Mouse (Mus musculus): ENCODE data around the gene Sp2.

Gene Sp2

GRCm38 (mm10) chr11:96969746-96970145, 13.0 kb downstream of the Sp2 start:
- no peak for DNase-seq

GRCm38 (mm10) chr11:96969280-96969722, 13.5 kb downstream of the Sp2 start:
- no peak for DNase-seq

DNA sequence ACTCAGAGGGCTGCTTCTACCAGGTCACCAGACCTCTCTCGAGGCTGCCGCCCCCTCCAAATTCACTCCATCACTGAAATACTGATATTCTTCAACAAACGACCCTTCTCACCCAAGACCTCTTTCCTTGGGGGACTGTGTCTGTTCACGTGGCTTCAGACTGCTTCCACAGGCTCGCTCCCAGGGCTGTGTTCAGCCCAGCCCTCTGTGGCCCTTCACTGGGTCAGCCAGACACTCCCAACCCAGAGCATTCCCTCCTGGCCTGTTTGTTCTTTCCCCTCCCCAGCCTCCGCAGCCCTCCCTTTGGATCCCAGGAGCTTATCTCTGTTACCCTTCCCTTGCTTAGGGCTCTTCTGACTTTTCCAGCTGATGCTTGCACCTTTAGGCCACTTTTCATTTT, 14.3 kb downstream of the Sp2 start:
- no peak for DNase-seq

DNA sequence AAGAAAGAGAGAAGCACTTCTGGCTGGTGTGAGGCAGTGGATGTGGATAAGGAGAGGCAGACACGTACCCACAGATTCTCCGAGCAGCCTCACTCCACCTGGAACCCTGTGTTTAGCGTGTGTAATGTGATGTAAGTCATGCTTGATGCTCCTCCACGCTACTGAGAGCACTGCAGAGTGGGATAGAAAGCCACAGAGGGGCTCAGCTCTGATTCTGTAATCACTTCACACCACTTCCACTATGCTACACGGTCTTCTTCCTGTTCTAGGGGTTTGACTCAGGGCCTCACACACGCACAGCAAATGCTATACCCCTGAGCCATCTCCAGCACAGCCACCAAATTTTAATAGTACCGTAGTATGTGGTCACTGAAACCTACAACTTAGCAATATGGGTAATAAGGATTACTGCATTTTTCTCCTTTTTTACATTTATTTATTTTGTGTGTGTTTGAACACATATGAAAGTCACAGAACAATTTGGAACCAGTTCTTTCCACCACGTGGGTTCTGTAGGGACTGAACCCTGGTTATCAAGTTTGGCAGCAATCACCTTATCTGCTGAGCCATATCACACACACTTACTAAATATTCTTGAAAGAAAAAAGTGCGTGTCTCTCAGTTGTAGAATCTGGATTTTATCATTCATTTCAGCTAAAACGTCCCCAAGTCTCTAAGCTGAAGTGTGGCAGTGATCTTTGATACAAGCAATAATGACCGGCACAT, 15.1 kb downstream of the Sp2 start:
- no peak for DNase-seq

- peak; percentile 67 for DNase-seq
Observed at GRCm38 (mm10) chr11:96966914-96967543, 15.7 kb downstream of the Sp2 start.

DNA sequence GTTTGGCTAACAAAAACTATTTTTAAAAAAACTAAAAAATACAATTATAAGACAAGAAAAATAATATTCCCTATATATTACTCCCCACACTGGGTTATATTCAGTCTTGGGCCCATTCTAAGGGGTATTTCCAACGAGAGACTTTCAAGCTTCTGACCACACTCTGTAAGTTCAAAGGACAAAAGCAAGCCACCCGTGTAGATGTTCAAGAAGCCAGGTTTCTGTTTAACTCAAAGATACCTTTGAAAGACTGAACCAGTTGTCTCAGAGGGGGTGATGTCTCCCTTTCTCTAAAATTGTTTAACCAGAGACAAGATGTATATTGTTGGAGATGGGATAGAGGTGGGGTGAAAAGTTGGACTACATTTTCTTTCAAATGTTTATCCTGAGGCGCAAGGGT, 16.6 kb downstream of the Sp2 start:
- no peak for DNase-seq

GRCm38 (mm10) chr11:96963580-96963979, 19.2 kb downstream of the Sp2 start:
- DNase-seq = peak; percentile 89

- peak; percentile 69 for DNase-seq
Observed at GRCm38 (mm10) chr11:96957061-96957805, 25.5 kb downstream of the Sp2 start.

DNA sequence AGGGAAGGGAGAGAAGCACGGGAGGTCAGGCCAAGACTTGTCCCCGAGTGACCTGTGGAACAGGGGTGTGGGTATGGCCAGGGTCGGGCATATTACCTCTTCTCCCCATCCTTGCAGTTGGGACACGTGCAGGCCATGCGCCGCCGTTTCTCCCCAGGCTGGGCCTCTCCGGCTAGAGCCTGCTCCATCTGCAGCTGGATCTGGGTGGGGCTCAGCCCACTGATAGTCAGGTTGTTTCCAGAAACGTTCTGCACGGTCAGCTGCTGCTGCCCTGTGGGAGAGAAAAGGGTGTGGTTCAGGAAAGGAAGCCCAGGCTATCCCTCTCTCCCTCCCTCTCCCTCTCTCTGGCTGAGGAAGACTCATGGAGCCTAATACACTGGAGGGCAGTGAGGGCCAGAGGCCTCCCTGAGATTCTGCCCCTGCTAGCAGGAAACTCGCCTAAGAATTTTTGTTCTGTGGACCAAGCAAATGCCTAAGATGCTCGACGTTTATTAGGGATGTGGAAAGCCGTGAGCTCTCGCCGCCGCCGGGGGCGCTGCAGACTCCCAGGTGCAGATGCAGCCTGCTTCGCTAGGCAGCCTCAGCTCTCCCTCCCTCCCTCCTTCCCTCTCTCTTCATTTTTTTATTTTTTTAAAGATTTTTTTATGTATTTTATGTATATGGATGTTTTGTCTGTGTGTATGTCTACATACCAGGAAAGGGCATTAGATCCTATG, 26.6 kb downstream of the Sp2 start:
- no peak for DNase-seq

DNA sequence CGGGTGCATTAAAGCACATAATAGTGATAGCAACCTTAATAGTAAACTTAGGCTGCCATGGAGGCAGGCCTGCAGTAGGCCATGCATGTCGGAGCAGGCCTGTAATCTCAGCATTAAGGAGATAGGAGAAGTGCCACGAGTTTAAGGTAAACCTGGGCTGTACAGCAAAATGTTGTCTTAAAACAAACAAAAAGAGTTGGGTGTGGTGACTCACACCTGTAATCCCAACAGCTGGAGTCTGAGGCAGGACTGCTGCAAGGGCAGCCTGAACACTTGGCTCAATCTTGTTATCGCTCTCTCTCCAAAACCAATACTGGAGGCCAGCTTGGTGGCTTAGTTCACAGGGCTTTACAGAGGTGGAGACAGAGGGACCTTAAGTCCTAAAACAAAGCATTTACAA, 27.7 kb downstream of the Sp2 start:
- DNase-seq = no peak

- peak; percentile 45 for DNase-seq
Observed at GRCm38 (mm10) chr11:96952896-96953295, 29.9 kb downstream of the Sp2 start.

- peak; percentile 52 for DNase-seq
Observed at GRCm38 (mm10) chr11:96952426-96952825, 30.3 kb downstream of the Sp2 start.

DNA sequence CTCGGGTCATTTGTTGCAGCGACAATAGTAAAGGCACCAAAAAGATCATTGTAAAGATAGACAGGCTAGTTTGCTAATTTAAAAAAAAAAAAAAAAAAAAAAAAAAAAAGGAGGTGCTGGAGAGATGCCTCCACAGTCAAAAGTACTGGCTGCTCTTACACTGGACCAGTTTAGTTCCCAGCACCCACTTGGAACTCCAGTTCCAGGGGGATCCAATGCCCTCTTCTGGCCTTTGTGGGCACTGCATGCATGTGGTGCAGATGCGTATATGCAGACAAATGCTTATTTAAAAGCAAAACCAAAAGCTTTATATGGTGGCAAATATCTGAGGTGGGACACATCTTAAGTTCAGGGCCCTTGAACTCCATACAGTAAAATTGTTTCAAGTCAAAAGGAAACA, 32.0 kb downstream of the Sp2 start:
- peak; percentile 36 for DNase-seq

GRCm38 (mm10) chr11:96947849-96948248, 34.9 kb downstream of the Sp2 start:
- no peak for DNase-seq

- no peak for DNase-seq
Observed at GRCm38 (mm10) chr11:96946498-96946897, 36.3 kb downstream of the Sp2 start.

GRCm38 (mm10) chr11:96944844-96945580, 37.7 kb downstream of the Sp2 start:
- peak; percentile 36 for DNase-seq

GRCm38 (mm10) chr11:96943746-96944304, 38.9 kb downstream of the Sp2 start, which contains the start of gene Pnpo:
Pnpo (minus strand) TSS chr11:96943986.
- DNase-seq = peak; percentile 90

- DNase-seq = no peak
Observed at GRCm38 (mm10) chr11:96941989-96942590, 40.7 kb downstream of the Sp2 start.

- no peak for DNase-seq
Observed at GRCm38 (mm10) chr11:96940578-96941465, 41.9 kb downstream of the Sp2 start.

DNA sequence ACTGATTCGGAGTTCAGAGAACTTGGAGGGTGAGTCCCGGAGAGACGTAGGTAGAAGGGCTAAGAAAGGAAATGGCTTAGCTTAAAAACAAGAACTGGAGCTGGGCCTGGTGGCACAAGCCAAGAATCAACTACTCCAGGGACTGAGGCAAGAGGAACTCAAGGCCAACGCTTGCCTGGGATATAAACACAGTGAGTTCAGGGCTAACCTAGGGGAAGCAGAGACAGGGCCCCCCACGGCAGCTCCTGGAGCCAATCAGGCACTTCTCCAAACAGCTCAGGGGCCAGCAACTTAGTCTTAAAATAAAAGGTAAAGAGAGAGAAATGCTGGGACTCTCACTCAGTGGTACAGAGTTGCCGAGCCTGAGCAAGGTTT, 44.3 kb downstream of the Sp2 start:
- DNase-seq = no peak

Measured in thymus, postnatal 25 days (tissue).